Mouse (Mus musculus): ENCODE data around the gene Gm10408.
"Not testable (repeated sequence)": the region's sequence is repeated elsewhere in the genome, so short reads cannot be mapped to it uniquely, and the experiment has no call there.

Gm10408 gene

GRCm38 (mm10) chr14:3449079-3449478 is at the start of gene Gm10408:
Gene Gm10408 (plus strand): TSS chr14:3449379.
- DNase-seq (ENCODE audit: low read depth, low spot score): not testable (repeated sequence)

DNA sequence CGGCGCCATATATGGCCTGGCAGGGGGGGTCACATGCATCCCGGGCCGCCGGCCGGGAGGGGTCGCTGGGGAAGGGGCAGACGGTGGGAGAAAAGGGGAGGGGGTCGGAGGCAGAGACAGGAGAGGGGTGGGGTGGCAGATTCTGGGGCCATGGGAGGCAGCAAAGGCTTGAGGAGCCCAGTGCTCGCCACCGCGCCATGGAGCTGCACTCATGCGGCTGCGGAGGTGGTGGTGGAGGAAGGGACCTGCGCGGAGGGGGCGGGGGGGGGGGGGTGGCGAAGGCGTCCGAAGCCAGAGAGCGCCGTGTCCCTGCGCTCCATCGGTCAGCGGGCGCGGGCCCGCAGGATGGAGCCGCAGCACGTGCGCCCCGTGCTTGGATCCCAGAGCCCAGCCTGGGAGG is 36.9 kb upstream of the Gm10408 start, which contains the start of gene Gm10409:
Gene Gm10409, plus strand, starts transcription at position 301 of the 400 bp plus-strand sequence.
- DNase-seq (ENCODE audit: low read depth, low spot score): not testable (repeated sequence)

- not testable (repeated sequence) for DNase-seq (ENCODE audit: low read depth, low spot score)
Measured at GRCm38 (mm10) chr14:3427803-3428202, 21.4 kb upstream of the Gm10408 start, which contains the start of gene Gm3005. Gene Gm3005 (plus strand): TSS chr14:3428103.

Measured in brain, adult 2 months (tissue).